Comparison of ENCODE assay signal across 8 mouse cellular contexts in the genomic region with DNA sequence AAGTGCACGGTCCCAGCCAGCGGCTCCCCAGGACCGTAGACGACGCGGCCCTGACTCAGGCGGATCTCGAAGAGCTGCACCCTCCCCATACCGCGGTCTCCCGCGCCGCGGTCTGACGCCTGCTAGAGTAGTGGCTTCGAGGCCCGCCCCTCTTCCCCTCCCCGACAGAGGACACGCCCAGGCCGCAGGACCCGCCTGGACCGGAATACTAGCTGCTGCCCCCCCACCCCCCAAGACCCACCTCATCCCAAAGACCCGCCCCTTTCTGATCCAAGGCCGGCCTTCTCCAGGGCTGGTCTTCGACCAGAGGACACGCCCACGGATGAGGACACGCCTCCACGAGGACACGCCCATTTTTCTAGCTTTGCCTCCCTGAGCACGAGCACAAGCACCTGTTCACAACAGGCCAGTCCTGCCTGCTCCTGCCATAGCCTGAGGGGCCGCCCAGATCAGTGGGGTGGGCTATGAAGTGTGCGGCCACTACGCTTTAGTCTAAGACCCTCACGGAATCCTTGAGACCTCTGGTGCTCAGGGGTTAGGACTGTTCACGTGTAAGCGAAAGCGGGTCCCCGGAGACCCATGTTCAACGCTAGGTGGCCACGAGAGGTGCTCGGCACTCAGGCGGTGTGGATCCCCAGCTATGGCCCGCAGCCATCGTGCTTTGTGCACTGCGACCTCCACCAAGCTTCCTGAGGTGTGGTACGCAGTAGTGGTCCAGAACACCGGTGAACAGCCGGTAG. TPM values are rescaled to one million over a fixed set of nuclear protein-coding genes. Genes with fewer than 3 reads are reported as not detected.
DNase-seq lines count a peak whose midpoint lies in the region; ATAC-seq and TF ChIP-seq lines count a peak whose summit lies in the region.

Gene Arrdc1, minus strand, starts transcription at position 196 of the 740 bp plus-strand sequence.

- no peaks in the 10 kb centered on the region for H3K9me3 ChIP-seq in embryonic facial prominence, embryonic 14.5 days (ENCODE audit: control insufficient read depth, low read length)
- no peaks in the 10 kb centered on the region for H3K9me3 ChIP-seq in limb, embryonic 13.5 days
- no peaks in the 10 kb centered on the region for H3K9me3 ChIP-seq in midbrain, embryonic 16.5 days (replicated peaks; ENCODE audit: control insufficient read depth, low read length, poor library complexity, severe bottlenecking)

- H3K27ac ChIP-seq in embryonic facial prominence, embryonic 14.5 days (replicated peaks; ENCODE audit: low read depth, low read length): no peak within 1 kb of the TSS; the same call in 1 of the 2 replicates
- H3K27ac ChIP-seq in heart, adult 2 months: peak within 1 kb of the TSS; percentile 79
- H3K27ac ChIP-seq in limb, embryonic 13.5 days: no peak within 1 kb of the TSS; the same call in 1 of the 2 replicates
- H3K27ac ChIP-seq in midbrain, embryonic 16.5 days (ENCODE audit: low read length): peak within 1 kb of the TSS; percentile 53

- DNase-seq in 3T3-L1 (ENCODE audit: low read depth, low spot score): peak; percentile 89
- peak; percentile 81 to 85 for DNase-seq in adrenal gland, postnatal 4 days (ENCODE audit: low spot score in 2 of 2)
- DNase-seq in embryonic facial prominence, embryonic 14.5 days (ENCODE audit: low spot score): peak; percentile 97
- peak; percentile 89 to 92 for DNase-seq in heart, adult 2 months
- peak; percentile 96 to 97 for DNase-seq in kidney, adult 8-10 months
- DNase-seq in spleen, postnatal 10 days (ENCODE audit: low spot score in 2 of 2): peak; percentile 92 to 97

- peak within 1 kb of the TSS; percentile 89 for H3K4me2 ChIP-seq in embryonic facial prominence, embryonic 14.5 days (ENCODE audit: low read depth, low read length)
- H3K4me2 ChIP-seq in limb, embryonic 13.5 days (replicated peaks): peak within 1 kb of the TSS; percentile 97
- H3K4me2 ChIP-seq in midbrain, embryonic 16.5 days (ENCODE audit: low read length): peak within 1 kb of the TSS; percentile 68

- H3K9ac ChIP-seq in embryonic facial prominence, embryonic 14.5 days (ENCODE audit: low read depth, low read length): peak within 1 kb of the TSS; percentile 71
- H3K9ac ChIP-seq in heart, adult 2 months (ENCODE audit: low read depth, low read length): peak within 1 kb of the TSS; percentile 81
- peak within 1 kb of the TSS; percentile 76 for H3K9ac ChIP-seq in limb, embryonic 13.5 days
- peak within 1 kb of the TSS; percentile 77 for H3K9ac ChIP-seq in midbrain, embryonic 16.5 days (ENCODE audit: low read depth, low read length)

- TF ChIP-seq CTCF in heart, adult 2 months (IDR thresholded peaks at IDR 0.05): peak; percentile 63

- H3K4me1 ChIP-seq in embryonic facial prominence, embryonic 14.5 days (ENCODE audit: control insufficient read depth, insufficient read depth, low read length): peaks cover 5% of the 10 kb centered on the region; the same call in 1 of the 2 replicates
- H3K4me1 ChIP-seq in heart, adult 2 months (ENCODE audit: control insufficient read depth, insufficient read depth, low read length): 0 out of 2 replicates have a peak, but pooled peaks cover 2% of the 10 kb centered on the region
- peaks cover 8% of the 10 kb centered on the region for H3K4me1 ChIP-seq in limb, embryonic 13.5 days
- peaks cover 12% of the 10 kb centered on the region for H3K4me1 ChIP-seq in midbrain, embryonic 16.5 days (ENCODE audit: control insufficient read depth, insufficient read depth, low read length)

- H3K4me3 ChIP-seq in embryonic facial prominence, embryonic 14.5 days (ENCODE audit: low read depth, low read length): peak within 1 kb of the TSS; percentile 63
- peak within 1 kb of the TSS; percentile 89 for H3K4me3 ChIP-seq in heart, adult 2 months
- peak within 1 kb of the TSS; percentile 64 for H3K4me3 ChIP-seq in limb, embryonic 13.5 days
- H3K4me3 ChIP-seq in midbrain, embryonic 16.5 days (ENCODE audit: low read depth, low read length): peak within 1 kb of the TSS; percentile 57

- intact Hi-C loops in heart, adult 2 months (cut with DNase I): loop anchor here (5.0 kb wide), 2 partner anchors 37 to 83 kb away; no protein-coding TSS in a partner anchor

- 2% methylated on average over 29 of the region's 49 CpGs for WGBS in embryonic facial prominence, embryonic 14.5 days
- under 1% methylated on average over 48 of the region's 49 CpGs for WGBS in heart, adult 2 months
- under 1% methylated on average over 43 of the region's 49 CpGs for WGBS in limb, embryonic 13.5 days
- 0% methylated on average over 40 of the region's 49 CpGs for whole genome bisulfite sequencing in midbrain, embryonic 16.5 days

- ATAC-seq in embryonic facial prominence, embryonic 14.5 days (ENCODE audit: low read depth): peak; percentile 94
- peak; percentile 91 for ATAC-seq in limb, embryonic 13.5 days (ENCODE audit: low FRiP score, low read depth)
- peak; percentile 91 for ATAC-seq in midbrain, embryonic 16.5 days

- H3K27me3 ChIP-seq in embryonic facial prominence, embryonic 14.5 days (replicated peaks; ENCODE audit: control insufficient read depth, insufficient read depth, low read length): no peaks in the 10 kb centered on the region
- no peaks in the 10 kb centered on the region for H3K27me3 ChIP-seq in heart, adult 2 months (ENCODE audit: control insufficient read depth, insufficient read depth, low read length)
- peaks cover 6% of the 10 kb centered on the region; the same call in 1 of the 2 replicates for H3K27me3 ChIP-seq in limb, embryonic 13.5 days
- no peaks in the 10 kb centered on the region for H3K27me3 ChIP-seq in midbrain, embryonic 16.5 days (ENCODE audit: control insufficient read depth, insufficient read depth, low read depth, low read length)

- H3K36me3 ChIP-seq in embryonic facial prominence, embryonic 14.5 days (ENCODE audit: control insufficient read depth, insufficient read depth, low read length): no peaks in the 10 kb centered on the region
- no peaks in the 10 kb centered on the region for H3K36me3 ChIP-seq in heart, adult 2 months (ENCODE audit: control insufficient read depth, insufficient read depth, low read length)
- no peaks in the 10 kb centered on the region for H3K36me3 ChIP-seq in limb, embryonic 13.5 days
- no peaks in the 10 kb centered on the region for H3K36me3 ChIP-seq in midbrain, embryonic 16.5 days (ENCODE audit: control insufficient read depth, insufficient read depth, low read length)

- no peaks in the 10 kb centered on the region for H3K79me2 ChIP-seq in heart, adult 2 months (replicated peaks; ENCODE audit: control insufficient read depth, insufficient read depth, low read length)

- TF ChIP-seq POLR2A in heart, adult 2 months (IDR thresholded peaks at IDR 0.05; ENCODE audit: insufficient read depth, low read depth, low read length): peak; percentile 73

- no peak for TF ChIP-seq EP300 in heart, adult 2 months (IDR thresholded peaks at IDR 0.05; ENCODE audit: insufficient read depth, low read depth, low read length)

RNA-seq across cellular contexts. Expression of gene Arrdc1, which starts in this region (rescaled TPM):
- 10 to 100 TPM; 30.3 to 38.3 TPM for total RNA-seq in adrenal gland, postnatal 4 days (2021)
- polyA plus RNA-seq in embryonic facial prominence, embryonic 14.5 days (2014; fragmentation: Nextera tagmentation; extraction: Ambion mirVana): 28.2 and 28.4 TPM in 2 replicates
- total RNA-seq in heart, adult 2 months (2021): 1 to 10 TPM; 4.5 to 5.7 TPM
- polyA plus RNA-seq in heart, adult 2 months (2012; rRNA removed): 21.8 and 27.1 TPM in 2 replicates
- polyA plus RNA-seq in limb, embryonic 13.5 days (2015; fragmentation: Nextera tagmentation; extraction: Ambion mirVana): 28.0 and 28.9 TPM in 2 replicates
- polyA plus RNA-seq in midbrain, embryonic 16.5 days (2015; fragmentation: Nextera tagmentation; extraction: Ambion mirVana): 40.6 and 43.7 TPM in 2 replicates

Comparison
In these comparisons a context has a peak if more than half of its experiments do, and no peak if none do; other contexts are left out.
1. RNA of gene Arrdc1 (total RNA-seq): 30.3 to 38.3 TPM in adrenal gland, postnatal 4 days; 4.5 to 5.7 TPM in heart, adult 2 months; every median in the first group is over 4 times any median in the second.
2. H3K27ac ChIP-seq: peak in heart, adult 2 months (single experiment) and midbrain, embryonic 16.5 days (single experiment); none in embryonic facial prominence, embryonic 14.5 days (single experiment) and limb, embryonic 13.5 days (single experiment).
3. Peak in every context shown above with its lines, with median percentiles within 50 percentile points of each other: DNase-seq, ATAC-seq, H3K4me2 ChIP-seq, H3K4me3 ChIP-seq and H3K9ac ChIP-seq.